Mouse (Mus musculus) olfactory bulb, adult 2 months (tissue): ENCODE data around the gene Tsen2.

Experiments used
- CTCF ChIP-seq: fragments of 200-500 bp; IDR thresholded peaks from 2 replicates; pipeline ENCODE4 v1.5.1; 2012; ENCODE audit warnings: low read depth, mild to moderate bottlenecking, low read length, moderate library complexity; ENCODE audit not compliant: insufficient read depth
- POLR2A ChIP-seq: fragments of 200-500 bp; IDR thresholded peaks from 2 replicates; pipeline ENCODE4 v1.6.1; 2012; ENCODE audit warnings: mild to moderate bottlenecking, low read depth, low read length, moderate library complexity; ENCODE audit not compliant: insufficient read depth

GRCm38 (mm10) chr6:115501131-115501530, 43.3 kb upstream of the Tsen2 start:
- TF ChIP-seq CTCF, result no peak
- no peak for TF ChIP-seq POLR2A
